Mouse (Mus musculus) stomach, embryonic 15.5 days (tissue): ENCODE measurements at regions not wholly inside any gene's neighbourhood (a gene's known extent, or its start where the extent isn't known, plus 50 kb on each side); places are given as distances from the start of the nearest gene placed in this dataset.

Experiments
- ATAC-seq: fragments of 200-750 bp; cut with Nextera tagmentation; 2 replicates; pipeline ENCODE4 v1.8.0; 2017; ENCODE audit warnings: low read depth, moderate number of reproducible peaks, moderate TSS enrichment; ENCODE audit not compliant: insufficient read depth, low FRiP score
- H3K27ac ChIP-seq: fragments of 300-500 bp; sonication (generic); 2 replicates; pipeline ENCODE4 v1.5.1; 2015; ENCODE audit warnings: mild to moderate bottlenecking, inconsistent platforms
- H3K27me3 ChIP-seq: fragments of 300-500 bp; sonication (generic); replicated peaks from 2 replicates; pipeline ENCODE4 v1.6.1; 2015; ENCODE audit warnings: inconsistent platforms
- H3K36me3 ChIP-seq: fragments of 300-500 bp; sonication (generic); 2 replicates; pipeline ENCODE4 v1.6.1; 2015; ENCODE audit warnings: inconsistent platforms
- H3K4me1 ChIP-seq: fragments of 300-500 bp; sonication (generic); 2 replicates; pipeline ENCODE4 v1.6.1; 2015; ENCODE audit warnings: inconsistent platforms
- H3K4me2 ChIP-seq: fragments of 300-500 bp; sonication (generic); 2 replicates; pipeline ENCODE4 v1.6.1; 2015; ENCODE audit warnings: mild to moderate bottlenecking, inconsistent platforms
- H3K4me3 ChIP-seq: fragments of 300-500 bp; sonication (generic); replicated peaks from 2 replicates; pipeline ENCODE4 v1.5.1; 2015; ENCODE audit warnings: inconsistent platforms
- H3K9ac ChIP-seq: fragments of 300-500 bp; sonication (generic); 2 replicates; pipeline ENCODE4 v1.6.1; 2015; ENCODE audit warnings: inconsistent platforms
- H3K9me3 ChIP-seq: fragments of 300-500 bp; sonication (generic); 2 replicates; pipeline ENCODE4 v1.6.1; 2016; ENCODE audit warnings: inconsistent platforms
- WGBS: fragments of 180-500 bp; shearing (Covaris S2); methylation state at CpG from one replicate; pipeline ENCODE4 v1.1.7; 2015; 5-methylcytosine and 5-hydroxymethylcytosine counted together

DNA sequence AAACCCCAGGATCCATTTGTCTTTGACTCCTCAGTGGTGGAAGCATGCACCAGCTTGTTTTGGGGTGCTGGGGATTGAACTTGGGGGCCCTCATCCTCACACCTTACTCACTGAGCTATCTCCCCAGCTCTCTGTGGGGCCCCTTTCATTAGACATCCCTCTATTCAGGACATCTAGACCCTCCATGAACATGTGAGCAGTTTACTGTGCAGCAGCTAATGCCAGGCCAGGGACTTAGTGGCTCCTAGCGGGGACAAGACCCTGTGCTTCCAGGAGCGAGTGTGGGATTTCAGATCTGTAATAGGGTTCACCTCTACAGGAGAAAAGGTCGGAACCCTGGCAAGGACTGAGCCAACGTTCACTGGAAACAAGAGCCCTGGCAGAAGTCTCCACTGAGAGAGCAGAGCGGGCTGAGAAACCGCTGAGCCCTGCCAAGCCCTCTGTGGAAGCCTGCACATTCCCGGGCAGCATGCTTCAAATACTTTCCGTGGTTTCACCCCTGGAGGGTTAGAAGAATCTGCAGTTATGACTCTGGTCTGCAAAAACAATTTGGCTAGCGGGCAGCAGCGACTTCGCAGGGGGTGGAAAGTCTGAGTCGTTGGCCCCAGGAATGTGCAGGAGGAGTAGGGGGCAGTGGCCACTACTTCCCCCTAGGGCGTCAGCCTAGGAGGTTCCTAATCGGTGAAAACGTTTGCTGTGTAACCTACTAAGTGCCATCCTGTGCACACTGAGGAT lies 125.6 kb downstream of the Smad6 start:
- H3K27ac ChIP-seq: peak overlapping the region; percentile 37; the same call in 1 of the 2 replicates
- no peaks in the 10 kb centered on the region for H3K9me3 ChIP-seq
- H3K4me2 ChIP-seq: no peak overlapping the region
- H3K4me1 ChIP-seq: peaks cover 8% of the 10 kb centered on the region; the same call in 1 of the 2 replicates
- 27% methylated on average over 15 of the region's 15 CpGs for WGBS
- H3K36me3 ChIP-seq: no peaks in the 10 kb centered on the region
- no peak overlapping the region for H3K4me3 ChIP-seq
- no peak overlapping the region for H3K9ac ChIP-seq
- peak; percentile 50; the same call in 1 of the 2 replicates for ATAC-seq
- H3K27me3 ChIP-seq: no peaks in the 10 kb centered on the region

DNA sequence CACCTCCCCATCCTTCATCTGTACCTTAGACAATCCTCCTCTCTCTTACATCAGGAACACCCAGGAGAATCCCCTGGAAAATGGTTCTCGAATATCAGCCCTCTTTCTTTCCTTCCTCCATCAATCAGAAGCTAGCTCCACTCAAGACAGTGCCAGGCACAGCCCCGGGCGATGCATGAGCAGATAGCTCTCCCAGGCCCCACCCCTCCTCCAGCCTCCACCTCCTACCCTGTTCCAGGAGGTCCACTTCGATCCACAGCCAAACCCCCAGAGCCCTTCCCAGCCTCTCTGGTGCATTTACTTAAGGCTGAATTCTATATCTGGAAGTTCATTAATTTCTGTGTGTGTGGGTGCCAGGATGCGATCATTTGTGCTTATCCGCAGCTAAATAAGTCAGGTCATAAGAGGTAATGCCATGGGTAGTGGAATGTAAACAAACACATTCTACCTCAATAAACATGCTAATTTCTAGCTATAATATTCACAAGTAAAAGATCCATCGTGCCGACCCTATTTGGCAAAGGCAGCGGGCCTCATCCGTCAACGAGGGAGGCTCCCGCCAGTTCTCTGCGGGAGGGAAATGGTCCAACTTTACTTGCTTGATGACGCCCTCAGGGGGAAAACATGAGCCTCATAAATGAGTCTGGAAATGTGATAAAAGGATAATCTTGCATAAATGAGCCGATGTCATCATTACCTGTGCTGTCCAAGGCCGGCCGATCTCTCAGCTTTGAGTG lies 129.5 kb downstream of the Smad6 start:
- Histone ChIP-seq H3K27me3 (no peaks in the 10 kb centered on the region), H3K27ac (no peak overlapping the region), H3K4me2 (peak overlapping the region; percentile 5; the same call in 1 of the 2 replicates), H3K4me3 (no peak overlapping the region), H3K9ac (no peak overlapping the region), H3K9me3 (no peaks in the 10 kb centered on the region), H3K4me1 (peaks cover 8% of the 10 kb centered on the region; the same call in 1 of the 2 replicates), H3K36me3 (no peaks in the 10 kb centered on the region)
- no peak; the same call in 1 of the 2 replicates for ATAC-seq
- 45% methylated on average over 17 of the region's 17 CpGs for WGBS

DNA sequence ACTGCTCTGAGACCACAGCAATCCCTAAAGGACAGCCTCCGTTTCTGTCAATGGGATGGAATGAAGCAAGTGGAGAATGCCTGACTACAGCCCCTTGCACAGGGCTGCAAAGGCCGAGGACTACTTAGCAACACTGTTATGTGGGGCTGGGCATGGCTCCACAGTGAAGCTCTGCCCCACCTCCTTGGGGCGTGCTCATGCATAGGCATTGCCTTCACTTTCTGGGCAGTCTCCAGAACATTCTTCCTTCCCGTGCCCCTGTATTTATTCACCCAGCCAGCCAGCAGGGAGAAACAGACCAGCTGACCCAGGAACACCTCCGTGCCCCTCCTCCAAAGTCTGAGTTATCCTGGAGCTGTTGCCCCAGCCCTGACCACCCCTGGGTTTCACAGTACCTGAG lies 131.1 kb downstream of the Smad6 start:
- no peak overlapping the region for H3K4me3 ChIP-seq
- ATAC-seq: peak; percentile 44; the same call in 1 of the 2 replicates
- WGBS: 39% methylated on average over 5 of the region's 5 CpGs

DNA sequence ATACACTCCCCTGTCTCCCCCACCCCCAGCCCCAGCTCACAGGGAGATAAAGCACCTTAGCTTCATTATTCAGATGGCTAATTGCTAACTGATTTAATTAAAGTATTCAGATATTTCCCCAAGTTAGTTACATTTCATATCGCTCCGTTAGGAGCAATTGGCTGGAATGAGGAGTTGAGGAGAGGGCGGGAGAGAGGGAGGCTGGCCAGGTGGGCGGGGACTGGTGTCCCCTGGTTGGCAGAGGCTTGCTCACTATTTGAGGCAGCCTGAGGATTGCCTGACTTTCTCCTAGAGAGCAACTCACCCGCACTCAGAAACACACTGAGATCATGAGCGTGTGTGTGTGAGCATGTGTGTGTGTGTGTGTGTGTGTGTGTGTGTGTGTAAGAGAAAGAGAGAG lies 131.8 kb upstream of the Smad3 start:
- H3K4me1 ChIP-seq: no peaks in the 10 kb centered on the region
- no peak for ATAC-seq
- 76% methylated on average over 6 of the region's 6 CpGs for WGBS

More for the DNA sequence above, 131.1 kb downstream of the Smad6 start:
- Histone ChIP-seq H3K9me3 (no peaks in the 10 kb centered on the region), H3K27me3 (no peaks in the 10 kb centered on the region), H3K4me1 (no peaks in the 10 kb centered on the region), H3K4me2 (no peak overlapping the region), H3K27ac (no peak overlapping the region), H3K9ac (no peak overlapping the region), H3K36me3 (no peaks in the 10 kb centered on the region)

DNA sequence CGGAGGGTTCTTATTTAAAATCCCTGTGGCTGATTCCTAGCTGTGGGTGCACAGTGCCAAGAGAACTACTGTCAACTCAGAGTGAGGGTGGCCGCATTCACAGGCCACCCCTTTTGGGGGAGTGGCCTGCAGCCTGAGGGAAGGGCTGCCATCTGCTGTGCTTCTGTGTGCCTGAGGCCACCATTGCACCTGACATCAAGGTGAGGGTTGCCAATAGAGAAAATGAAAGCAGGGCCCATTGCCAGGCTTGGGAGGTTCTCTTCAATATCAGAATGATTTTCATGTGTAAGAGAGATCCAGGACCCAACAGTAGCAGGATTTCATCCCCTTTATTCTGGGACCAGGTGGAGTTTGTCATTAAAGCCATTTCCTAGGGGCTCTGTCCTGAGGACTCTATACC lies 127.2 kb upstream of the Smad3 start:
- Histone ChIP-seq H3K9me3 (no peaks in the 10 kb centered on the region), H3K4me3 (no peak overlapping the region), H3K27ac (no peak overlapping the region), H3K4me2 (no peak overlapping the region), H3K36me3 (no peaks in the 10 kb centered on the region), H3K4me1 (peaks cover 3% of the 10 kb centered on the region; the same call in 1 of the 2 replicates), H3K9ac (no peak overlapping the region), H3K27me3 (no peaks in the 10 kb centered on the region)
- WGBS: 82% methylated on average over 2 of the region's 2 CpGs
- ATAC-seq: no peak

More for the DNA sequence above, 131.8 kb upstream of the Smad3 start:
- H3K27me3 ChIP-seq: no peaks in the 10 kb centered on the region
- no peak overlapping the region for H3K4me3 ChIP-seq
- H3K36me3 ChIP-seq: no peaks in the 10 kb centered on the region
- H3K9ac ChIP-seq: no peak overlapping the region
- H3K27ac ChIP-seq: no peak overlapping the region
- H3K9me3 ChIP-seq: no peaks in the 10 kb centered on the region
- H3K4me2 ChIP-seq: no peak overlapping the region

DNA sequence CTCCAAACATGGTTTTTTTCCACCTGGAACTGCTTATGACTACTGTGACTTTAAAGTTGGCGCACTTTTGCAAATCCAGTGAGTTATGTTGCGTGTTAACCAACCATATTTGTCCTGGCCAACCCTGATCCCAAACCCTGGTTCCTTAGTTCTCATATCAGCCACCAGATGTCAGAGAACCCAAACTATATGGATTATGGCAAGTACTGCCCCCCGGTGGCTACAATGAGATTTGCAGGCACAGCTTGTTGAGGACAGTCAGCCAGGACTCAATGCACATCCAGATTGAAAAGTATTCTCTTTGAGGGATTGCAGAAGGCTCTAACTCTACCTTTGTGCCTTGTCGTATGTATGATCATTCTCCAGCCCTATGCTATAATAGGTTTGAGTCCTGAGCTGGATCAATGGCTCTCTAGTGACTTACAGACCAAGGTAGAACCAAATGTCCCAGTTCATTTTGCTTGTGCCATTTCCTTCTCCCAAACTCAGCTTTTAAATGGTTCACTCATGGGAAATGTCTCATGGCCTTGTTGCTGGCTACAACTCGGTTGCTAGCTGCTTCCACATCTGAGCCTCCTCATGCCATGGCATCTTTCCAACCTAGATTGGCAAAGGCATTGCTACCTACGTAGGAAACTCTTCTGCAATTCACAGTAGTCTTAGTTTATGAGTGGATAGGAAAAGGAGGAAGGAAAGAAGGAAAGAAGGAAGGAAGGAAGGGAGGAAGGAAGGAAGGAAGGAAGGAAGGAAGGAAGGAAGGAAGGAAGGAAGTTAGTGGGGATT lies 126.1 kb upstream of the Smad3 start:
- Histone ChIP-seq H3K27ac (no peak overlapping the region), H3K4me1 (peaks cover 9% of the 10 kb centered on the region; the same call in 1 of the 2 replicates), H3K4me2 (no peak overlapping the region), H3K4me3 (no peak overlapping the region), H3K36me3 (no peaks in the 10 kb centered on the region), H3K9me3 (no peaks in the 10 kb centered on the region), H3K27me3 (no peaks in the 10 kb centered on the region), H3K9ac (no peak overlapping the region)
- no peak for ATAC-seq
- 67% methylated on average over 6 of the region's 6 CpGs for WGBS

DNA sequence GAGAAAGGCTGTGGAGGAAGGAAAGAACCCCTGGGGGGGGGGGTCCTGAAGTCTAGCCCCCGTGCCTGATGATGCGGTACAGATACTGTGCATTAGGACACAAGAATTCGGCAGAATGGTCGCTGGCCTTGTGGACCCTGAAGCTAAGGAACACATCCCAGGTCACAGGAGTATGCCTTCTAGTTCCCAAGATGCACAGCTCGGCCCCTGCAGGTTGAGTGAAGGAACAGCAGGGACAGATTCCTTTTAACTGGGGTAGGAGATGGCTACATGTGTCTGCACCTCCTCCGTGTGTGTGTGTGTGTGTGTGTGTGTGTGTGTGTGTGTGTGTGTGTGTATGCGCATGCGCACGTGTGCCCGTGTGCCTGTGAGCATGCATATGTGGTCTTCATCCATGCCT lies 123.9 kb upstream of the Smad3 start:
- Histone ChIP-seq H3K4me3 (no peak overlapping the region), H3K9me3 (no peaks in the 10 kb centered on the region), H3K9ac (no peak overlapping the region), H3K36me3 (no peaks in the 10 kb centered on the region), H3K4me2 (no peak overlapping the region), H3K4me1 (peaks cover 13% of the 10 kb centered on the region; the same call in 1 of the 2 replicates), H3K27me3 (no peaks in the 10 kb centered on the region), H3K27ac (no peak overlapping the region)
- no peak for ATAC-seq
- 76% methylated on average over 10 of the region's 10 CpGs for WGBS

DNA sequence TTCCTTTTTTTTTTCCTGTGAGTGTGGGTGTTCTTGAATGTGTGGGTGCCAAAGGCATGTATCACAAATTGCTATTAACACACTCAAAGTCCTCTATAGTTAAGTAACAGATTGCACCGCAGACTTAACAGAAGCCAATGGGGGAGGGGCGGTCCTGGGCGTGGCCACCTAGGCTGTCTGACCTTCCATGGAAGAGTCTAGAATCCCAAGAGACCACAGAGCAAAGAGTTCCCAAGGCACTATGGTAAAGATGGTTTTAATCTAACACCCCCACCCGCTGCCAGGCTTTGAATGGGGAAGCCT lies 123.4 kb upstream of the Smad3 start:
- no peak overlapping the region for H3K4me2 ChIP-seq
- no peak for ATAC-seq
- no peak overlapping the region for H3K27ac ChIP-seq
- H3K4me3 ChIP-seq: no peak overlapping the region
- no peaks in the 10 kb centered on the region for H3K27me3 ChIP-seq
- H3K9ac ChIP-seq: no peak overlapping the region
- H3K9me3 ChIP-seq: no peaks in the 10 kb centered on the region
- peaks cover 14% of the 10 kb centered on the region; the same call in 1 of the 2 replicates for H3K4me1 ChIP-seq
- 52% methylated on average over 4 of the region's 4 CpGs for WGBS
- H3K36me3 ChIP-seq: no peaks in the 10 kb centered on the region

DNA sequence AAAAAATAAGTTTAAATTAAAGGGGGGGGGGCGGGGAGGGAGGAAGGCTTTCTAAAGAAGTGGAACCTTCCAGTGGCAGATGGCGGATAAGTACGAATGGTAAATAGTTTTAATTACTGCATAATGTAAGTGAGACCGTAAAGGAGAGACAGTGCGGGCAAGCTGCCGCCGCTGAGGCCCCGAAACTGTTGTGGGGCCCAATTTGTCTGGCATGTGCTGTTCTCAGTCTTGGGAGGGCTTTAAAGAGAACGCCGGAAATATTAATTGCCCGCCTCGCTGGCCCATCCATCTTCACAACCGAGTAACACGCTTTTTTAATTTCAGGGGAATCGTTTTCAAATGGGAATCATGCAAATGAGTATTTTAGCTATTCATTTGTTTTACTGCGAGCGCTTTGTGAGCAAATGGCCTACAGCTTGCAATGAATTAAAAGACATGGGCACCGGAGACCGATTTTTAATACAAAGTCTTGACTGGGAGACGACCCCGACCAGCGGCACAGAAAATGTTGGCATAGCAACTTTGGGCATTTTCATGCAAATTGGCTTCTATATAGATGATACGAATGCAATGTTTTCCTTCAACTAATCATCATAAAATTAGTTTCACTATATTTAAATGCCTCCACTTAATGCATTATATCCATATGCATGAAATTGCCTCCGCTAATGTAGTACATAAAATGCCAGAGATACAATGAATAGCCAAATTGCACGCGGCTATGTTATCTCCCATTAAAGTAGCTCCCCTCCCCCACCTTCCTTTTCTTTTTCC lies 122.9 kb upstream of the Smad3 start:
- H3K4me1 ChIP-seq: peaks cover 14% of the 10 kb centered on the region; the same call in 1 of the 2 replicates
- peak overlapping the region; percentile 39 for H3K4me2 ChIP-seq
- H3K27ac ChIP-seq: no peak overlapping the region
- no peaks in the 10 kb centered on the region for H3K27me3 ChIP-seq
- no peaks in the 10 kb centered on the region for H3K9me3 ChIP-seq
- peak overlapping the region; percentile 24; the same call in 1 of the 2 replicates for H3K4me3 ChIP-seq
- WGBS: 28% methylated on average over 26 of the region's 26 CpGs
- no peaks in the 10 kb centered on the region for H3K36me3 ChIP-seq
- ATAC-seq: no peak
- no peak overlapping the region for H3K9ac ChIP-seq

DNA sequence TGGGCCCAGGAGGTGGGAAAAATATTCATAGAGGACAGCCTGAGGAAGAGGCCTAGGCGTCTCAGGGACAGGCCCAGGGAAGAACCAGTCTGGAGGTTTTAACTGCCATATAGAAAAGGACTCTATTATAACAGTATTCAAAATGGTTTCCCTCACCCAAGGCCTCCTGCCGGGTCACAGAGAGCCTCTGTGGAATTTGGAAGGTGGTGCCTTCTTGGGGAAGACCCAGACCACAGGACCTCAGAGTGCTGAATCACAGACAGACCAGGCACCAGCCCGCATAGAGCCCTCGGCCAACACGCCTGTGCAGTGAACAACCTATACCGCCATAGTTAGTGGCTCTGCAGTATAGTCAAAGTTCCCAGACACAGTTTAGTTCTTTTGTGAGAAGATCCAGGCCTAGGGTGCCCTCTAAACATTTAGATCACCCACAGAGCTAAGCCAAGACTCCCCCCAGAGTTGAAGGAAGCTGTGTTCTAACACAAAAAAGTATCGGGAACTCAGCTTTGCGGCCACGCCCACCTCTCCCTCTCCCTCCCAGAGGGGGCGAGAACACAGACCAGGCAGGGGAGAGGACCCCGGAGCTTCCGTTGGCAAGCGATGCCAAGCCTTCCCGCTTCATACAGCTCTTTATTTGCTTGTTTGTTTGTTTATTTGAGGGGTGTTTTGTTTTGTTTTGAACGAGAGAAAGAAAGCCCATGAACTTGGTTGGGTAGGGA lies 122.1 kb upstream of the Smad3 start:
- no peaks in the 10 kb centered on the region for H3K27me3 ChIP-seq
- peak overlapping the region; percentile 39 for H3K4me2 ChIP-seq
- WGBS: 21% methylated on average over 15 of the region's 15 CpGs
- H3K4me3 ChIP-seq: peak overlapping the region; percentile 24; the same call in 1 of the 2 replicates
- no peak overlapping the region for H3K27ac ChIP-seq
- ATAC-seq: peak; percentile 58; the same call in 1 of the 2 replicates
- H3K36me3 ChIP-seq: no peaks in the 10 kb centered on the region
- no peaks in the 10 kb centered on the region for H3K9me3 ChIP-seq
- no peak overlapping the region for H3K9ac ChIP-seq
- peaks cover 14% of the 10 kb centered on the region; the same call in 1 of the 2 replicates for H3K4me1 ChIP-seq

DNA sequence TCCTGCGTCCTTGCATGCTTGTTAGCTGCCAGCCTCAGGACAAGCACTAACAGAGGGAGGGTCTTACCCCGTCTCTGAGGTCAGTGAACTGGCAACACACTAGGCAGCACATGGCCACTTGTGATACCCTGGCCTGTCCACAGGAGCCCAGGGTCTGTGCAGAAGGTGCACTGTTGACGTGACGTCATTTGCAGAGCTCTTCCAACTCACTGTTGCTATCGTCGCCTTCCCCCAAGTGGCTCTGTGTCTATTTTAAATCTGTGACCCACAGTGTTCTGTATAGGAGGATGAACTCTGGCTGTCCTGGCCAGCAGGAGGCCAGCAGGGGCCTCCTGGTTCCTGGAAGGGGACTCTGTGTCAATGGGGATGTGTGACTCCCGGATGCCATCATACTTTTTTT lies 120.1 kb upstream of the Smad3 start:
- peaks cover 14% of the 10 kb centered on the region; the same call in 1 of the 2 replicates for H3K4me1 ChIP-seq
- no peaks in the 10 kb centered on the region for H3K27me3 ChIP-seq
- no peak for ATAC-seq
- 75% methylated on average over 7 of the region's 7 CpGs for WGBS
- no peak overlapping the region for H3K4me3 ChIP-seq
- no peak overlapping the region for H3K4me2 ChIP-seq
- no peaks in the 10 kb centered on the region for H3K36me3 ChIP-seq
- H3K9ac ChIP-seq: no peak overlapping the region
- no peak overlapping the region for H3K27ac ChIP-seq
- no peaks in the 10 kb centered on the region for H3K9me3 ChIP-seq
